Mouse (Mus musculus): ENCODE measurements at regions not wholly inside any gene's neighbourhood (a gene's known extent, or its start where the extent isn't known, plus 50 kb on each side); places are given as distances from the start of the nearest gene placed in this dataset.

- no peak overlapping the region for H3K4me3 ChIP-seq
- no peaks in the 10 kb centered on the region for H3K27me3 ChIP-seq
- H3K9ac ChIP-seq: no peak overlapping the region
- WGBS: 79% methylated on average over 5 of the region's 5 CpGs
- no peak overlapping the region for H3K4me2 ChIP-seq
- H3K4me1 ChIP-seq: no peaks in the 10 kb centered on the region
- no peaks in the 10 kb centered on the region for H3K9me3 ChIP-seq (replicated peaks)
- ATAC-seq: no peak
- H3K36me3 ChIP-seq (ENCODE audit: poor library complexity, severe bottlenecking): no peaks in the 10 kb centered on the region
- H3K27ac ChIP-seq: no peak overlapping the region
Measured at GRCm38 (mm10) chr4:64901091-64901845, 222.7 kb upstream of the Pappa start.

DNA sequence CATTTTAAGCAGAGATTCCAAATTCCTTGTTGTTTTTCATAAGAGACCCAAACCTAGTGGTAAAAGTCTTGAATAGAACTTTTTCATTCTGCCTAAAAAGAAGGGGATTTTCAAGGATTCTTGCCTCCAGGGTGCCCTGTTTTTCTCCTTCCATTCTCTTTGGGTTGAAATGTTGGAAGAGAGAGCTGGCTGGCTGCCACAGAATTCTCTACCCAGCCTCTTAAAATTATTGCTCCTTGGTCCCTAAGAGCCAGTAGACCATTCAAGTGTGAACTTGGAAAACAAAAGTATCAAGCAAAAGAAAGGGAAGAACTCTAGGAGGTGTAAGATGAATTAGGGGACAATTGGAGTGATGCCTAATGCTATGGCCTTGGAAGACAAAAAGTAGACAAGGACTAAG, 200.2 kb upstream of the Pappa start:
- H3K4me2 ChIP-seq: no peak overlapping the region
- no peaks in the 10 kb centered on the region for H3K4me1 ChIP-seq
- H3K9me3 ChIP-seq (replicated peaks): no peaks in the 10 kb centered on the region
- H3K9ac ChIP-seq: no peak overlapping the region
- H3K27me3 ChIP-seq: no peaks in the 10 kb centered on the region
- ATAC-seq: no peak
- no peak overlapping the region for H3K27ac ChIP-seq
- H3K4me3 ChIP-seq: no peak overlapping the region
- no peaks in the 10 kb centered on the region for H3K36me3 ChIP-seq (ENCODE audit: poor library complexity, severe bottlenecking)

- H3K27me3 ChIP-seq: no peaks in the 10 kb centered on the region
- no peaks in the 10 kb centered on the region for H3K36me3 ChIP-seq (ENCODE audit: poor library complexity, severe bottlenecking)
- whole genome bisulfite sequencing: 66% methylated on average over 2 of the region's 2 CpGs
- no peak overlapping the region for H3K27ac ChIP-seq
- H3K9ac ChIP-seq: no peak overlapping the region
- no peak overlapping the region for H3K4me2 ChIP-seq
- H3K4me3 ChIP-seq: no peak overlapping the region
- no peaks in the 10 kb centered on the region for H3K9me3 ChIP-seq (replicated peaks)
- no peak for ATAC-seq
- no peaks in the 10 kb centered on the region for H3K4me1 ChIP-seq
Measured at GRCm38 (mm10) chr4:64928553-64928952, 195.4 kb upstream of the Pappa start.

DNA sequence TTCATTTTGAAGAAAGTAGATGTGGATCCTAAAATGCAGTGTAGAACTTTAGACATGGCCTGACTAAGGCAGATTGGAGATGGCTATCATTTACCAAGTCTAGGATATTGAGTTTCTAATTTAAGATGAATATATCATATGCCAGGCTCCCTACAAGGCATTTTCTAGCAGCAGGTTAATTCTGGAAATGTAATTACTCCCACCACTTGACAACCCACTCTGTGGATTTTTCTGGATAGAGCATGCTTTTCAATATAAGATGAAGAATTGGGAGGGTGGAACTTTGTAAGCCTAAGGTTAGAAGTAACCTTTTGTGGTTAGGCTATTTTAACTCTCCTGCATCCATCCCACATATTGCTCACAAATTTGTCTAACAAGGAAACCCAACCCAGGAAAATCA, 178.4 kb upstream of the Pappa start:
- H3K4me3 ChIP-seq: no peak overlapping the region
- no peak overlapping the region for H3K4me2 ChIP-seq
- H3K27ac ChIP-seq: no peak overlapping the region
- no peak overlapping the region for H3K9ac ChIP-seq
- no peaks in the 10 kb centered on the region for H3K9me3 ChIP-seq (replicated peaks)
- H3K4me1 ChIP-seq: no peaks in the 10 kb centered on the region
- H3K36me3 ChIP-seq (ENCODE audit: poor library complexity, severe bottlenecking): no peaks in the 10 kb centered on the region
- no peak for ATAC-seq
- H3K27me3 ChIP-seq: no peaks in the 10 kb centered on the region

DNA sequence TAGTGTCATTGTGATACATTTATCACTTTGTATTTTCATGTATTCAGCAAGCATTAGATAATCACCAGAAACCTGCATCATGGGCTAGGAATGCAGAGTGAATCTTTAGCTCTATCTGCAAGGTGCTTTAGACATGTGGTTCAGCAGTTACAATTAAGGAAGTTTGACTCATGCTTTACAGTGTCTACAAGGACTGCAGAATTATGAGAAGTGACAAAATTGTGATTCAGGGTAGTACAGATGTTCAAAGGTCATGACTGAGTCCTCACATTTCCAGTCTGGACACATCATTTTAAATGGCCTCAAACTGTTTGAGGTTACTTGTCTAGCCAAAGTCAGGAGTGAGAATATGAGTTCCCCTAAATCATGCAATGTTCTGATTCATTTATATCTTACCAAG, 171.3 kb upstream of the Pappa start:
- Histone ChIP-seq H3K27ac (no peak overlapping the region), H3K27me3 (no peaks in the 10 kb centered on the region), H3K4me1 (no peaks in the 10 kb centered on the region), H3K4me2 (no peak overlapping the region), H3K4me3 (no peak overlapping the region), H3K9me3 (replicated peaks) (no peaks in the 10 kb centered on the region), H3K9ac (no peak overlapping the region), H3K36me3 (ENCODE audit: poor library complexity, severe bottlenecking) (no peaks in the 10 kb centered on the region)
- ATAC-seq: no peak

DNA sequence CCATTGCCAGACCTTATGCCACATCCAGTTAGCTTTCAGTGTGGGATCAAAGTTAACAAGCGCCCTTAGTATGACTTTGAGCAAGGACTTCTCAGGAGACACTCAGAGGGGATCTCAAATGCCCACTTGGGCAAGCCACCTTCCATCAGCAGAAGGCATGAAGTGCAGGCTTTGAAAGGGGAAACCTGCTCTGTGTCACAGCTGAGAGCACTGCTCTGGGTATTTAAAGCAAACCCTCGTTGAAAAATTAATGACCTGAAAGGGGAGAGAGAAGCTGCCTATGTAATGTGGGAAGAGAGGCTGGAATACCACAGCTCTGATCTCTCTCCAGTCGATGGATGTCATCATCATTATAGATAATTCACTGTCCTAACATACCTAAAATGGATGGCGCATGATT, 165.1 kb upstream of the Pappa start:
- Histone ChIP-seq H3K4me1 (no peaks in the 10 kb centered on the region), H3K4me2 (no peak overlapping the region), H3K36me3 (ENCODE audit: poor library complexity, severe bottlenecking) (no peaks in the 10 kb centered on the region), H3K4me3 (no peak overlapping the region), H3K27me3 (no peaks in the 10 kb centered on the region), H3K9me3 (replicated peaks) (no peaks in the 10 kb centered on the region), H3K9ac (no peak overlapping the region), H3K27ac (no peak overlapping the region)
- ATAC-seq: no peak
- 77% methylated on average over 4 of the region's 4 CpGs for WGBS

DNA sequence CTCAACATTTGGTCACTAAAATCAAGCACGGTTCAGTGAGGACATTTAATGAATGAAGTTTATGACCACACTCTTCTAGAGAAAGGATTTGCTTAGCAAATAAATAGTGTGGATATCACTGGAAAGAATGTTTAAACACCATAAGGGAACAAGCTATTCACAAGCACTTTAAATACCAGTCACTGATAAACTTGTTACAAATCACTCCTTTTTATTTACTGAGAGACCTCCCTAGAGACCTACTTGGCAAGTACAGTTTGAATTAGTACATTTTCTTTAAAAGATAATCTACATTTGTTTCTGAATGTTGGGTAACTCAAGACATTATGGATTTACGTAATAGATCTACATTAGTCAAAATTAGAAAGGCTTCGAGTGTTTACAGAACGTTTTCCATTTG, 162.2 kb upstream of the Pappa start:
- no peak overlapping the region for H3K9ac ChIP-seq
- no peak overlapping the region for H3K4me3 ChIP-seq
- H3K9me3 ChIP-seq (replicated peaks): no peaks in the 10 kb centered on the region
- no peaks in the 10 kb centered on the region for H3K27me3 ChIP-seq
- H3K36me3 ChIP-seq (ENCODE audit: poor library complexity, severe bottlenecking): no peaks in the 10 kb centered on the region
- no peak overlapping the region for H3K4me2 ChIP-seq
- H3K4me1 ChIP-seq: no peaks in the 10 kb centered on the region
- H3K27ac ChIP-seq: no peak overlapping the region
- ATAC-seq: no peak
- 80% methylated on average over 4 of the region's 4 CpGs for WGBS

All from forebrain, embryonic 13.5 days (tissue).